ENCODE assay signal across 26 mouse cellular contexts in the genomic region with DNA sequence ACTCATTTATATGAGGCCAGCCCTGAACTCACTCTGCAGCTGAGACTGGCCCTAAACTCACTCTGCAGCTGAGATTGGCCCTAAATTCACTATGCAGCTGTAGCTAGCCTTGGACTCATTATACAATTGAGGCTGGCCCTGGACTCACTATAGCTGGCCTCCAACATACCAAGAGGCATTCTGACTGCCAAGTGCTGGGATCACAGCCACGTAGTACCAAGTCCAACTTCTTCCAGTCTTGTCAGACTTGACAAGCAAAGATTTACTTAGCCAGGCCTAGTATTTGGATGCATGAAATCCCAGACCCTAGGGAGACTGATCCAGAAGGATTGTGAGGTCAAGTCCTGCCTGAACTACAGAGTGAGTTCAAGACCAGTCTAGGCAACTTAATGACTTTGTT.
DNase-seq lines count a peak whose midpoint lies in the region; ATAC-seq and TF ChIP-seq lines count a peak whose summit lies in the region.
"Had no signal": no experiment of that assay in that cellular context is flagged by ENCODE, and none has a peak within 500 bp of the region (broad histone marks: within the 10 kb centered on the region; RNA-seq: fewer than 3 reads in every experiment).

No protein-coding gene starts in this region.

- H3K4me1 ChIP-seq in forebrain, embryonic 16.5 days (replicated peaks; ENCODE audit: control insufficient read depth, insufficient read depth, low read length): no peaks in the 10 kb centered on the region
- no peaks in the 10 kb centered on the region for H3K4me1 ChIP-seq in forebrain, embryonic 12.5 days
- no peaks in the 10 kb centered on the region for H3K4me1 ChIP-seq in kidney, embryonic 16.5 days (ENCODE audit: insufficient read depth, low read length)
- H3K4me1 ChIP-seq: hindbrain, embryonic 15.5 days; limb, embryonic 12.5 days; megakaryocyte, embryonic 14.5 days; midbrain, embryonic 13.5 days had no signal

- peak; percentile 55 for ATAC-seq in forebrain, embryonic 16.5 days
- no peak for ATAC-seq in forebrain, embryonic 12.5 days (ENCODE audit: low FRiP score)
- ATAC-seq in kidney, embryonic 16.5 days (ENCODE audit: low FRiP score, low TSS enrichment): no peak
- ATAC-seq: activated CD4-positive, CD25-positive, alpha-beta regulatory T cell, adult 4 months; CD4-positive, CD25-positive, alpha-beta regulatory T cell, adult 4 months; inflammation-experienced regulatory T-cells, adult 6 months; midbrain, embryonic 13.5 days had no signal

- H3K36me3 ChIP-seq in forebrain, embryonic 16.5 days (ENCODE audit: control insufficient read depth, insufficient read depth): no peaks in the 10 kb centered on the region
- no peaks in the 10 kb centered on the region for H3K36me3 ChIP-seq in forebrain, embryonic 12.5 days (replicated peaks)
- H3K36me3 ChIP-seq in kidney, embryonic 16.5 days (ENCODE audit: insufficient read depth, low read length): no peaks in the 10 kb centered on the region
- H3K36me3 ChIP-seq: hindbrain, embryonic 10.5 days; hindbrain, embryonic 15.5 days; limb, embryonic 12.5 days; midbrain, embryonic 13.5 days had no signal

- H3K4me2 ChIP-seq in forebrain, embryonic 16.5 days (ENCODE audit: low read length): no peak overlapping the region
- H3K4me2 ChIP-seq in forebrain, embryonic 12.5 days: no peak overlapping the region
- no peak overlapping the region for H3K4me2 ChIP-seq in kidney, embryonic 16.5 days (replicated peaks; ENCODE audit: low read depth, low read length)
- H3K4me2 ChIP-seq: hindbrain, embryonic 15.5 days; limb, embryonic 12.5 days; liver, embryonic 11.5 days; midbrain, embryonic 13.5 days had no signal

- no peak overlapping the region for H3K4me3 ChIP-seq in forebrain, embryonic 16.5 days (replicated peaks; ENCODE audit: low read length)
- H3K4me3 ChIP-seq in forebrain, embryonic 12.5 days (replicated peaks): no peak overlapping the region
- H3K4me3 ChIP-seq in kidney, embryonic 16.5 days (ENCODE audit: low read length): no peak overlapping the region
- H3K4me3 ChIP-seq: hindbrain, embryonic 10.5 days; hindbrain, embryonic 15.5 days; layer of hippocampus, adult 2 months; left cerebral cortex, adult 2 months; limb, embryonic 12.5 days; megakaryocyte, embryonic 14.5 days; midbrain, embryonic 13.5 days had no signal

- H3K27me3 ChIP-seq in forebrain, embryonic 16.5 days (replicated peaks; ENCODE audit: control insufficient read depth, insufficient read depth, low read length): no peaks in the 10 kb centered on the region
- no peaks in the 10 kb centered on the region for H3K27me3 ChIP-seq in forebrain, embryonic 12.5 days
- no peaks in the 10 kb centered on the region for H3K27me3 ChIP-seq in kidney, embryonic 16.5 days (ENCODE audit: insufficient read depth, low read length)
- H3K27me3 ChIP-seq: hindbrain, embryonic 15.5 days; limb, embryonic 12.5 days; midbrain, embryonic 13.5 days had no signal

- H3K27ac ChIP-seq in forebrain, embryonic 16.5 days (ENCODE audit: low read length): no peak overlapping the region
- H3K27ac ChIP-seq in forebrain, embryonic 12.5 days: no peak overlapping the region
- H3K27ac ChIP-seq in kidney, embryonic 16.5 days (ENCODE audit: low read length): no peak overlapping the region
- H3K27ac ChIP-seq: hindbrain, embryonic 10.5 days; hindbrain, embryonic 15.5 days; kidney, postnatal 0 days; layer of hippocampus, adult 2 months; left cerebral cortex, adult 2 months; limb, embryonic 12.5 days; midbrain, embryonic 13.5 days had no signal

- peak; percentile 18 to 22 for DNase-seq in kidney, adult 8-10 months
- peak; percentile 44 for DNase-seq in NIH3T3 (ENCODE audit: low read depth)
- DNase-seq in brain, embryonic 14.5 days (ENCODE audit: low read depth): peak; percentile 64
- DNase-seq in thymus, postnatal 0 days (ENCODE audit: low spot score): no peak
- DNase-seq: adrenal gland, postnatal 36 days; cerebellum, adult 8-10 months; cerebellum, postnatal 36 days; gastrocnemius, postnatal 14 days; heart, postnatal 14 days; lung, postnatal 36 days; thymus, postnatal 14 days had no signal

- no peaks in the 10 kb centered on the region for H3K9me3 ChIP-seq in forebrain, embryonic 16.5 days (ENCODE audit: control insufficient read depth, low read length)
- no peaks in the 10 kb centered on the region for H3K9me3 ChIP-seq in forebrain, embryonic 12.5 days
- H3K9me3 ChIP-seq in kidney, embryonic 16.5 days (ENCODE audit: low read length): no peaks in the 10 kb centered on the region
- H3K9me3 ChIP-seq: hindbrain, embryonic 10.5 days; hindbrain, embryonic 15.5 days; limb, embryonic 12.5 days; megakaryocyte, embryonic 14.5 days; midbrain, embryonic 13.5 days had no signal

- no peak overlapping the region for H3K9ac ChIP-seq in forebrain, embryonic 16.5 days (replicated peaks; ENCODE audit: low read depth, low read length)
- H3K9ac ChIP-seq in forebrain, embryonic 12.5 days: no peak overlapping the region
- no peak overlapping the region for H3K9ac ChIP-seq in kidney, embryonic 16.5 days (replicated peaks; ENCODE audit: low read length)
- H3K9ac ChIP-seq: hindbrain, embryonic 15.5 days; limb, embryonic 12.5 days; midbrain, embryonic 13.5 days had no signal

- TF ChIP-seq POLR2A in brain, embryonic 14.5 days (IDR thresholded peaks at IDR 0.05; ENCODE audit: borderline replicate concordance, extremely low read depth, insufficient read depth, insufficient read length, poor library complexity, severe bottlenecking): no peak

- no peak for TF ChIP-seq CTCF in brain, embryonic 14.5 days (IDR thresholded peaks at IDR 0.05; ENCODE audit: borderline replicate concordance, extremely low read depth, insufficient read depth, insufficient read length)

- WGBS in forebrain, embryonic 16.5 days: 41% methylated on average over 1 of the region's 1 CpGs
- 80% methylated on average over 1 of the region's 1 CpGs for WGBS in forebrain, embryonic 12.5 days
- WGBS in kidney, embryonic 16.5 days: 79% methylated on average over 1 of the region's 1 CpGs
